Mouse (Mus musculus): ENCODE measurements around the gene B3gntl1.

B3gntl1 gene

GRCm38 (mm10) chr11:121672990-121673572, at the start of gene B3gntl1:
Gene B3gntl1, minus strand, starts transcription at chr11:121673153.
- DNase-seq (ENCODE audit: low spot score in 2 of 2), result peak; percentile 97 to 99

DNA sequence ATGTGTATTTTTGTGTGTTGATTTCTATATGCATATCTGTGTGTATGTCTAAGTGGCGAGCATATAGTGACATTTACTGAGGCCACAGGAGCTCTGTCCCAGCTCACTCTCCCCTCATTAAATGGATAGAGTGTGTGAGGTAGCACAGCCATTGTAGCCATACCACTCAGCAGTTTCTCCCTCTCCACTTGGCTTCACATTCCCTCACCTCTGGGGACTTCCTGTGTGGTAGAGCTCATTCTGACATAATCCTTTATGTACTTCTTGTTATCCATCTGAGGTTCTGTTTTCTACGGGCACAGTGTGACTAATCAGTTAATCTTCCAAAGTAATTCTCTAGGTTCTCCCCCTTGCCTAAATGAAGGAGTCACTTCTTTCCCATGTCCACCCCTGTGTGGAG, 49.5 kb upstream of the B3gntl1 start:
- DNase-seq (ENCODE audit: low spot score in 2 of 2), result no peak

DNA sequence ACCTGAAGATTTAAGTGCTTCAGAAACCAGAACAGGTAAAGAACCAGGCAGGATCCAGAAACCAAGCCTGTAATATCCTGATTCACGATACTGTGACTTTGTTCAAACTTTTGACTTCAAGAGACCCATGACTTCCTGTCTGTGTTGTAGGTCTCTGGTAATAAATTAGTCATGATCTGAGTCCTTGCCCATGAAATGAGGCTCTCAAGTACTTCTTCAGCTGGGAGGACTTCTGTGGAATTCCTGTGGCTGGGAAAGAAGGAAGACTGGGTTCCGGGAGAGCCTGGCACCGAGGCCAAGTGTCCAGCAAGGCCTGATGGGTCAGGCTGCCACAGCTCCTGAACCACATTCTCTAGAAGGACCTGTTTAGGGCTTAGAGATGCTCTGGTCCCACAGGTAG, 47.8 kb upstream of the B3gntl1 start:
- no peak for DNase-seq (ENCODE audit: low spot score in 2 of 2)

GRCm38 (mm10) chr11:121717724-121718123, 44.8 kb upstream of the B3gntl1 start:
- DNase-seq (ENCODE audit: low spot score in 2 of 2), result no peak

DNA sequence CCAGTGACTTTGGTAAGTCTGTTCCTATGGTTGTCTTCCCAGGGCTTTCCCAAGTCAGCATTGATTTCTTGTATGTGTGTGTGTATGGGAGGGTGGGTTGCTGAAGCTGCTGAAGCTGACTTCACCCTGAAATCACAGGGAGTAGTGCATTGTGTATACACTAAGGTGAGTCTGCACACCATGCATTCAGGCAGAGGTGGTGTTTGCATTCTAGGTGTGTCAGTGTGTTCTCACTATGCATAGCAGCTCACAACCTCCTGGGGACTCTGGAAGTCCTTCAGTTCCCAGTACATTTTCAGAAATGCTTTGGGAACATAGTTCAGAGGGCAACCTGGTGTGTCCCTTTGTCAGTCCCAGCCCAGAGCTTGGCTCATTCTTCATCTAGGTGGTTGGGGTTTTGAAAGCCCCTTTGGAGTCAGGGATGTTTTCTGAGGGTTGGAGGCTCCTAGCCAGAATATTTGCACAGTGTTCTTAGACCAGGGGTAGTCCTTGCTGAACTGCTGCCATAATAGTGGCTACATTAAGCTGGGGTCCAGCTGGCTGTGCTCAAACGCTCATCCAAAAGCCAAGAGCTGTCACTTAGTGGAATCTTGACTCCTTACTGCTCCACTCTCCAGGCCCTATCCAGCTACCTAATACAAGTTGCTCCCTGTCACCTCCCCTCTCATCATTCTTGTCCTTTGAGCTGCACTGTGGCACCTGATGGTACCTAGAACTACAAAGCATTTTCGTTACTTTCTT, 42.0 kb upstream of the B3gntl1 start:
- DNase-seq (ENCODE audit: low spot score in 2 of 2), result no peak

- DNase-seq (ENCODE audit: low spot score in 2 of 2), result no peak
Measured at GRCm38 (mm10) chr11:121713569-121713968, 40.6 kb upstream of the B3gntl1 start.

DNA sequence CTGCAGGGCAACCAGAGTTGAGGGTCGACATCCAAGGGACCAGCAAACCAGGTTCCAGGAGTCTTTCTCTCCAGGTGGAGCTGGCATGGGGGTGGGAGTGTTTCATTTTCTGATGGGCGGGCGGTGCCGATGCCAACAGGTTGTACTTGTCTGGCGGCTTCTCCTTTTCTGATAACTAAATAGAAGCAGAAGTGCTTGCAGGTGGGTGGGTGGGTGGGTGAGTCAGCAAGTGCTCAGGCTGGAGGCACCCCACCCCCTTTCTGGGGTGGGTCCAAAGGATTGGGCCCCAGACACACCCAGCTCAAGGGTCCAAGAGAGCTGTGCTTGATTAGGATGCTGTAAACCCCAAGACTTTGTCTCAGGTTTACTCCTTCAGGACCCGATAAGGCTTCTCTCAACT, 40.0 kb upstream of the B3gntl1 start:
- DNase-seq (ENCODE audit: low spot score in 2 of 2), result no peak

DNA sequence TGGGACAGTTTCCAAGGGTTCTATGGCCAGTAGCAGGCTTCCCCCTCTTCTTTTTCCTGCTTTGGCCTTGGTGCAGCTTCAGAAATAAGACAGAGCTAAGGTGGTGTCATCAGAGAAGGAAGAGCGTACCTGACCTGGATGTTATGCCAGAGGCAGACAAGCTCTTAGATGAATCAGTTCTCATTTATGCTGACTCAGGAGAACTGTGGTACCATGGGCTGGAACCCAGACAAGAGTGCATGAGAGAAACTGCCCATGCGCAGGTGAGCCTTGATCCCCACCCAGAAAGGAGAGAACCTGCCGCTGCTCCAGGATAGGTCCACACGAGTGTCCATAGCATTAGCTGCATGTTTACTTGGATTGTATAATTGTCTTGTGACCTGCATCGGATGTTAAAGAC, 37.3 kb upstream of the B3gntl1 start:
- DNase-seq (ENCODE audit: low spot score in 2 of 2), result no peak

DNA sequence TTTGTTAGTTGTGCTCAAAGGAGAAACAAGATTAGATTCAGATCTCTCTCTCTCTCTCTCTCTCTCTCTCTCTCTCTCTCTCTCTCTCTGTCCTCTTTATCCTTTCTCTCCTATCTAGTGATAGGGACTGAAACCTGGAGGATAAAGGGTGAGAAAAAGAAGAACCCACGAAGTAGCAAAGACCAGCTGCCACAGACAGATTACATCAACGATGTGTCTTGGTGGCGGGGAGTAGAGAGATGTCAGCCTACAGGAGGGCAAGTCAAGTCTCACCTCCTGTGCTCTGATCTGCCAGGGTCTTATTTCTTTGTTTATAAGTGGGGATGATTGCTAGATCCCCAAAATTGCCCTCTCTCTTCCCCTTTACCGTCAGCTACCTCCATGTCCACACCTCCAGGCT, 36.3 kb upstream of the B3gntl1 start:
- DNase-seq (ENCODE audit: low spot score in 2 of 2), result no peak

DNA sequence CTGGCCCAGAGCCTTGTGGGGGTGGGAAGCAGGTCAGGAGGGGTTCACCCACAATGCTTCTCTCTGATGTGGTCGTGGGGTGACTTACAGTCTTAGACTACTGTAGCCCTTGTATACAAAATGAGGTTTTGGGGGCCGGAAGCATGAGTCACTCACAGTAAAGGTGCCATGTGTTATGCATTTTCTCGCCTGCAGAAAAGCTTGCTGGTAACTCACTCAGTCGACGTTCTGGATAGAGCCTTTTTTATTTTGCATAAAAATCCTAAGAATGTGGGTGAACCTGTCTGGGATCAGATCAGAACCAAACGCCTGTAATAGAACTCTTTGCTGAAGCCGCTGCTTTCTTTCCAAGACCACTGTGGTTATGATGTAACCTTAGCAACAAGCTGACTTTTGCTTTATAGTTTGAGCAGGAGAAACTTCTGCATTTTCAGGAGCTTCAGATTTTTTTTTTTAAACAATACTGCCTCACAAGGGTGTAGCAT, 33.6 kb upstream of the B3gntl1 start:
- peak; percentile 77 to 82 for DNase-seq (ENCODE audit: low spot score in 2 of 2)

- DNase-seq (ENCODE audit: low spot score in 2 of 2), result no peak
Measured at GRCm38 (mm10) chr11:121703619-121704215, 30.8 kb upstream of the B3gntl1 start.

- peak in 1 of 2 experiments; percentile 24 for DNase-seq (ENCODE audit: low spot score in 2 of 2)
Measured at GRCm38 (mm10) chr11:121702895-121703618, 30.1 kb upstream of the B3gntl1 start.

DNA sequence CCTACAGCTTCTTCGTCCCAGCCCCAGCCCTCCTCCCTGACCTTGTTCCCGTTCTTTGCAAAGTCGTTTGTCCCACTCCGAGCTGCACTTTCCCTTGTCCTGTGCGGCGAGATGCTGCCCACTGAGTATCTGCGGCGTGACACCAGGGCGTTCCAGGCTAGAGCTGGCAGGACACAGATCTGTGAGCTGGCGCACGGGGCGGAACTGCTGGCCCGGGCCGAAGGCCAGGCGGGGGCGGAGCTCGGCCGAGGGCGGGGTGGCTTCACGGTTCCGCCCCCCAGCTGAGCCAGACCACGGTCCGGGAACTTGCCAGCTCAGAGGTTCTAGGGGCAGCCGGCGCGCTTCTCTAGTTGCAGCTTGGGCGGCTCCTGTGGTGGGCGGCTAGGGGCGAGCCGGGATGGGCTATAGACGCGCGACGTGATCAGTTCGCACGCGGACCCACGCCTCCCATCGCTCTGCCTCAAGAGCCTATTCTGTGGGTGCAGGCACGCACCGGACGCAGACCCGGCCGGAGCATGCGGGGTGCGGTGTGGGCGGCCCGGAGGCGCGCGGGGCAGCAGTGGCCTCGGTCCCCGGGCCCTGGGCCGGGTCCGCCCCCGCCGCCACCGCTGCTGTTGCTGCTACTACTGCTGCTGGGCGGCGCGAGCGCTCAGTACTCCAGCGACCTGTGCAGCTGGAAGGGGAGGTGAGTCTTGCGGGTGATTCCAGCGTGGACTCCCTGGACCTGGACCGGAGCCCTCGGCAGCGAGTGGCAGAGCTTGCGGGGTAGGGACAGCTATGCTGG, 29.4 kb upstream of the B3gntl1 start:
- DNase-seq (ENCODE audit: low spot score in 2 of 2), result peak in 1 of 2 experiments; percentile 31

- DNase-seq (ENCODE audit: low spot score in 2 of 2), result no peak
Measured at GRCm38 (mm10) chr11:121701244-121701643, 28.3 kb upstream of the B3gntl1 start, which contains the start of gene Metrnl. Gene Metrnl, plus strand, starts transcription at chr11:121701544.

GRCm38 (mm10) chr11:121698381-121698955, 25.5 kb upstream of the B3gntl1 start:
- no peak for DNase-seq (ENCODE audit: low spot score in 2 of 2)

GRCm38 (mm10) chr11:121697271-121697670, 24.3 kb upstream of the B3gntl1 start:
- peak; percentile 36 to 44 for DNase-seq (ENCODE audit: low spot score in 2 of 2)

DNA sequence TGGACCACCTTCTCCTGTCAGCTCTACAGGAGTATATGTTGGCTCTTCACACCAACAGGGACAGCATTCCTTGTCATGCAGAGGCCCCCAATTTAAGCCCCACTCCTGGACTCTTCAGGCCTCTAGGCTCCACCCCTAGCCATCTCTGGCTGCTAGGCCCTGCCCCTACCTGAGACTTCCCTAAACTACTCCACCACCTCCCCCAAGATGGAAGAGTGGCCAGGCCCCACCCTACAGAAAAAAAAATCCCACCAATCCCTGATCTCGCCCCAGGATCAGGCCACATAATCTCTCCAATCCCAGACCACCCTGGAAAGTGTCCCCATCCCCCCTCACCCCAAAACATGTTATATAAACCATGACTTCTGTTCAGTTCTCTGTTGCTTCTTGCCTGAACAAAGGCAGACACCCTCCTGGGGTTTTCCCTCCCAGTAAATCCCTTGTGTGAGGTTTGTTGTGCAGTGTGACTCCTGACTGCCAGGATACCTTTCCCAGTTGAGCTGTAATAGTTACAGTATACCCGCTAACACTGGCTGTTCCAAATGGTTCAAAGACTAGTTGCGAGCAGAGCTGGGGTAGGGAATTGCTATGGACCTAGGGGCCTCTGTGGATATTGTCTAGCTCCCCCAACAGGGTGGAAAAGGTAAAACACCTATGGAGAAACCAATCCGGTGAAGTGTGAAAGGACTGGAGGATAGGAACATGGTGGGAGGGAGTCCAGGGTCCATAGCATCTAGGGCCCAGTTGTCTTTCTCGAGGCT, 22.5 kb upstream of the B3gntl1 start:
- no peak for DNase-seq (ENCODE audit: low spot score in 2 of 2)

GRCm38 (mm10) chr11:121688024-121688423, 15.1 kb upstream of the B3gntl1 start:
- DNase-seq (ENCODE audit: low spot score in 2 of 2), result peak in 1 of 2 experiments; percentile 20

DNA sequence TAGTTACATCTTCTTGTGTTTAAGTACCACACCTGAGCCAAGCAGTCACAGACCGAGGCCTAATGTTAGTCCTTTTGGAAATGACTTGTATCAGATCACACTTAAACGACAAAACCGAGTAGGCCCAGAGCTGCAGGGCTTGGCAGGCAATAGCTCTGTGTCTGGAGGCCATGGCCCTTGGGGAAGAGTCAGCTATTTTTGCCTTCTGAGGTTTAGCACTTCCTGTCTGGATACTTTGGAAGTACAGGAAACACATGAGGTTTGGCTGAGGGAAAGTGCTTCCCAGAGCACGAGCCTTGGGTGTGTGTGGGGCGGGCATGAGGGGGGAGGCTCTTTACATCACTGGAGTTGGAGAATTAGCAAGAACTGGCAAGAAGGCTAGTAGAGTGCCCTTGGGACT, 13.7 kb upstream of the B3gntl1 start:
- no peak for DNase-seq (ENCODE audit: low spot score in 2 of 2)

DNA sequence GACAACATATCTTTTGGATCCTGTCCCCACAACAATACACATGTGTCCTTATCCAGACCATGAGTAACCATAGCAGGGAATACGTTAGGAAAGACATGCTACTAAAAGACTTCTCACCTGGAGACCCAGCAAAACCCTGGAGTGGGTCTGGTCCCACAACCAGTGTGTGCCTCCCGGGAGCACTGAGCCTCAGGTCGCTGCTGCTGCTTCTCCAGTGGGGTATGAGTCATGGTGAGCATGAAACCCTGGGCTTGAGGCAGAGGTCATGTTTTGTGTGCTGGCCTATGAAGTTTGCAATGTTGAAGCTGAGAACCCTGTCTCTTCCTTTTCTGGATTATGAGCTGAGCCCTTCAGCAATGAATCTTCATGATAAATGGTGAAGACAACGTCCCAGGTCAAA, 13.1 kb upstream of the B3gntl1 start:
- DNase-seq (ENCODE audit: low spot score in 2 of 2), result no peak

Measured in thymus, postnatal 10 days (tissue).